Comparison of ENCODE assay signal across 23 mouse cellular contexts in genomic region chr5:18318846-18319245, GRCm38 (mm10). TPM values are rescaled to one million over a fixed set of nuclear protein-coding genes. Genes with fewer than 3 reads are reported as not detected.
DNase-seq lines count a peak whose midpoint lies in the region; ATAC-seq lines count a peak whose summit lies in the region.
"Had no signal": no experiment of that assay in that cellular context is flagged by ENCODE, and none has a peak within 500 bp of the region (broad histone marks: within the 10 kb centered on the region; RNA-seq: fewer than 3 reads in every experiment).

No protein-coding gene starts in this region.

- intact Hi-C loops in left cerebral cortex, postnatal 4 days (cut with DNase I) = no loop called here

- DNase-seq in cerebellum, postnatal 10 days = peak; percentile 40 to 57
- DNase-seq in cerebellum, adult 11 months = no peak
- no peak for DNase-seq in frontal cortex, postnatal 25 days (ENCODE audit: low spot score in 2 of 2)
- peak; percentile 25 for DNase-seq in left cerebral cortex, postnatal 4 days
- no peak for DNase-seq in left cerebral cortex, adult 18-20 months (ENCODE audit: low spot score in 2 of 2)
- DNase-seq in brain, adult 2 months (ENCODE audit: low read depth, low spot score) = peak; percentile 60
- no peak for DNase-seq in thymus, postnatal 0 days (ENCODE audit: low spot score)
- DNase-seq: adrenal gland, postnatal 10 days; adrenal gland, postnatal 36 days; cerebellum, postnatal 36 days; gastrocnemius, adult 2 months; gastrocnemius, postnatal 14 days; heart, adult 11 months; heart, postnatal 10 days; heart, postnatal 36 days; kidney, adult 18-20 months; kidney, adult 9 months had no signal

- ATAC-seq in frontal cortex, adult (ENCODE audit: low TSS enrichment) = 0 out of 2 replicates have a peak, but pooled peaks have one; percentile 11
- ATAC-seq: CD4-positive, CD25-positive, alpha-beta regulatory T cell, adult 4 months; forebrain, embryonic 15.5 days; inflammation-experienced regulatory T-cells, adult 6 months; intestine, embryonic 16.5 days had no signal

RNA-seq across cellular contexts. Expression of gene Gnai1, which starts 41.3 kb away (rescaled TPM):
- total RNA-seq in left cerebral cortex, postnatal 4 days (2021) = 100 to 1,000 TPM; 159 TPM
- total RNA-seq in left cerebral cortex, adult 18-20 months (2021) = 100 to 1,000 TPM; 170 to 173 TPM
- 3.2 and 3.7 TPM in 2 replicates for polyA plus RNA-seq in thymus, postnatal 0 days (2015; fragmentation: Nextera tagmentation; extraction: Ambion mirVana)
- total RNA-seq: MEL had no signal
- polyA plus RNA-seq: inflammation-experienced regulatory T-cells, adult 6 months had no signal

Comparison
In these comparisons a context has a peak if more than half of its experiments do, and no peak if none do; other contexts are left out.
1. DNase-seq: peak in cerebellum, postnatal 10 days (2 of 2), left cerebral cortex, postnatal 4 days (single experiment) and brain, adult 2 months (single experiment); none in cerebellum, adult 11 months (single experiment), frontal cortex, postnatal 25 days (0 of 2), left cerebral cortex, adult 18-20 months (0 of 2) and thymus, postnatal 0 days (single experiment).